Mouse (Mus musculus) small intestine, adult 2 months (tissue): Measurements from ENCODE around the gene Tram2. TPM values are rescaled to one million over a fixed set of nuclear protein-coding genes. Genes with fewer than 3 reads are reported as not detected.

Source experiments
- H3K27ac ChIP-seq: fragments of 200-500 bp; 2 replicates; pipeline ENCODE4 v1.5.1; 2012; ENCODE audit warnings: low read depth, low read length, control low read depth, inconsistent platforms; ENCODE audit not compliant: insufficient read depth
- H3K27me3 ChIP-seq: fragments of 200-500 bp; 2 replicates; pipeline ENCODE4 v1.6.1; 2012; ENCODE audit warnings: mild to moderate bottlenecking, moderate library complexity, low read length, inconsistent platforms; ENCODE audit not compliant: control insufficient read depth, insufficient read depth
- H3K36me3 ChIP-seq: fragments of 200-500 bp; 2 replicates; pipeline ENCODE4 v1.6.1; 2012; ENCODE audit warnings: mild to moderate bottlenecking, low read length, control low read depth, inconsistent platforms; ENCODE audit not compliant: control insufficient read depth, insufficient read depth
- H3K4me1 ChIP-seq: fragments of 200-500 bp; 2 replicates; pipeline ENCODE4 v1.6.1; 2012; ENCODE audit warnings: low read length, inconsistent platforms, mixed read lengths; ENCODE audit not compliant: control insufficient read depth, insufficient read depth, insufficient read length
- H3K4me3 ChIP-seq: fragments of 200-500 bp; 2 replicates; pipeline ENCODE4 v1.5.1; 2012; ENCODE audit warnings: low read depth, mild to moderate bottlenecking, control low read depth, inconsistent platforms, low read length, moderate library complexity
- CTCF ChIP-seq: fragments of 200-500 bp; IDR thresholded peaks from 2 replicates; pipeline ENCODE4 v1.5.1; 2012; ENCODE audit warnings: low read depth, mild to moderate bottlenecking, control low read depth, inconsistent platforms, low read length, moderate library complexity, mixed read lengths; ENCODE audit not compliant: insufficient replicate concordance, insufficient read length; ENCODE audit errors: extremely low read depth
- POLR2A ChIP-seq: fragments of 200-500 bp; IDR thresholded peaks from 2 replicates; pipeline ENCODE4 v1.6.1; 2012; ENCODE audit warnings: low read depth, mild to moderate bottlenecking, control low read depth, inconsistent platforms, low read length, moderate library complexity
- WGBS: fragments of 180-500 bp; shearing (Covaris S2); methylation state at CpG from one replicate; pipeline ENCODE4 v1.1.7; 2018; 5-methylcytosine and 5-hydroxymethylcytosine counted together
- polyA plus RNA-seq: library from polyadenylated mRNA; depleted of rRNA; stranded (reverse); fragments of >200 nt; gene quantifications from 2 replicates; pipeline ENCODE4 v1.2.3, GENCODE M21; 2012; rRNA removed

The Tram2 gene
- polyA plus RNA-seq: 2.5 and 7.9 TPM in 2 replicates

- Histone ChIP-seq H3K27me3 (no peaks in the 10 kb centered on the region), H3K4me3 (peak within 1 kb of the TSS; percentile 89), H3K4me1 (peaks cover 2% of the 10 kb centered on the region; the same call in 1 of the 2 replicates), H3K36me3 (no peaks in the 10 kb centered on the region), H3K27ac (peak within 1 kb of the TSS; percentile 60)
- TF ChIP-seq POLR2A (peak; percentile 54), CTCF (no peak)
- WGBS: 1% methylated on average over 48 of the region's 52 CpGs
These were observed at the start of gene Tram2 for GRCm38 (mm10) chr1:21079217-21079773. TSS of gene Tram2 (minus strand) at chr1:21079229.

GRCm38 (mm10) chr1:21124713-21125336, 45.8 kb upstream of the Tram2 start:
- no peak overlapping the region for H3K27ac ChIP-seq
- 69% methylated on average over 14 of the region's 14 CpGs for WGBS
- no peaks in the 10 kb centered on the region for H3K36me3 ChIP-seq
- TF ChIP-seq POLR2A (no peak), CTCF (no peak)
- no peaks in the 10 kb centered on the region for H3K4me1 ChIP-seq
- no peak overlapping the region for H3K4me3 ChIP-seq
- H3K27me3 ChIP-seq: no peaks in the 10 kb centered on the region

GRCm38 (mm10) chr1:21103784-21104183, 24.8 kb upstream of the Tram2 start:
- TF ChIP-seq POLR2A (no peak), CTCF (no peak)
- no peak overlapping the region for H3K27ac ChIP-seq
- H3K4me1 ChIP-seq: no peaks in the 10 kb centered on the region
- H3K4me3 ChIP-seq: no peak overlapping the region
- WGBS: 84% methylated on average over 4 of the region's 4 CpGs
- H3K27me3 ChIP-seq: no peaks in the 10 kb centered on the region
- no peaks in the 10 kb centered on the region for H3K36me3 ChIP-seq

- H3K4me1 ChIP-seq: no peaks in the 10 kb centered on the region
- no peak overlapping the region for H3K4me3 ChIP-seq
- H3K27ac ChIP-seq: no peak overlapping the region
- peak; percentile 84; the same call in 1 of the 2 replicates for TF ChIP-seq CTCF
- no peak for TF ChIP-seq POLR2A
- no peaks in the 10 kb centered on the region for H3K27me3 ChIP-seq
- 35% methylated on average over 15 of the region's 15 CpGs for whole genome bisulfite sequencing
- no peaks in the 10 kb centered on the region for H3K36me3 ChIP-seq
These were observed 22.4 kb upstream of the Tram2 start for GRCm38 (mm10) chr1:21101221-21102006.

GRCm38 (mm10) chr1:21100726-21101125, 21.7 kb upstream of the Tram2 start:
- Histone ChIP-seq H3K36me3 (no peaks in the 10 kb centered on the region), H3K27me3 (no peaks in the 10 kb centered on the region), H3K4me3 (no peak overlapping the region), H3K27ac (no peak overlapping the region), H3K4me1 (no peaks in the 10 kb centered on the region)
- WGBS: 82% methylated on average over 4 of the region's 4 CpGs
- no peak for TF ChIP-seq CTCF
- no peak for TF ChIP-seq POLR2A

- Histone ChIP-seq H3K36me3 (no peaks in the 10 kb centered on the region), H3K4me1 (no peaks in the 10 kb centered on the region), H3K4me3 (no peak overlapping the region), H3K27ac (no peak overlapping the region), H3K27me3 (no peaks in the 10 kb centered on the region)
- TF ChIP-seq POLR2A (no peak), CTCF (no peak)
- 73% methylated on average over 23 of the region's 23 CpGs for WGBS
These were observed 18.3 kb upstream of the Tram2 start for GRCm38 (mm10) chr1:21097001-21097989.
